Mouse (Mus musculus) WW6 (cell line): ENCODE results near the gene Erich4.

Experiments
- DNase-seq: peaks from one replicate; pipeline ENCODE4 v3.0.0-alpha.2; 2013; ENCODE audit warnings: low read depth, low spot score

Gene Erich4

GRCm38 (mm10) chr7:25623857-25624370 is 8.2 kb upstream of the Erich4 start:
- DNase-seq = no peak

DNA sequence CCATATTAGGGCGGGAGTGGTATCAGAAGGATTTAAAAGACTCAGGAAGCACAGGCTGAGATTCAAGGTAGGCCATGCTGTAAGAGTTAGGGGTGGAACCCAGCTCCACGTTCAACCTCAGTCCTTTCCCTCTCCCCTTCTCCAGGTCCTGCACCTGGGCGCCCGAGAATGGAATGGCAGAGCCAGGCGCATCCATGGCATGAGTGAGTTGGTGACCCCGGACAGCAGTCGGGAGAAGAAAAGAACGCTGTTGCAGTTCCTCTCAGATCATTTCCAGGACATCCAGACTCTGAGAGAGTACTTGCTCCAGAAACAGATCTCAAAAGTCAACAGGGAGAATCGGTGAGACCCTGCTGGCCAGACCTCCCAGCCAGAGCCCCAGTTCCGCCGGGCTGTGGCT is 5.1 kb upstream of the Erich4 start:
- DNase-seq = no peak

- no peak for DNase-seq
Observed at GRCm38 (mm10) chr7:25620101-25620500, 4.4 kb upstream of the Erich4 start.

GRCm38 (mm10) chr7:25619722-25619991 is 4.0 kb upstream of the Erich4 start:
- DNase-seq = no peak

GRCm38 (mm10) chr7:25618865-25619721 is 3.4 kb upstream of the Erich4 start, which contains the start of gene Dmac2:
Gene Dmac2, plus strand, starts transcription at chr7:25619414.
- DNase-seq = peak; percentile 92

- no peak for DNase-seq
Observed at GRCm38 (mm10) chr7:25617376-25618160, 1.9 kb upstream of the Erich4 start.

GRCm38 (mm10) chr7:25614831-25615705 is 624 bp downstream of the Erich4 start:
- no peak for DNase-seq

DNA sequence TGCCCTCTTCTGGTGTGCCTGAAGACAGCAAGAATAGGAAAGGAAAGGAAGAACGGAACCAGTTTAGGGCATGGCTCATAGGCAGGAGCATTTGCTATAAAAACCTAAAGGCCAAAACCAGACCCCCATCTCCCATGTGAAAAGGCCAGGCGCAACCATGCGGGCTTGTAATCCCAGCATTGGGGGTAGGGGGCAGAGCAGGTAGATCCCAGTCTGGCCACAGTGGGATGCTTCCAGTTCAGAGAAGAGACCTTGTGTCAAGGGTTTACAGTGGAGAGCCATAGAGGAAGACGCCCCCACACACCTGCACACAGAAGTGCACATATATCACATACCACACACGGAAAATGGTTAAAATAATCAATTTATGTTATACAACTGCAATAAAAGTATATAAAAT is 1.6 kb downstream of the Erich4 start:
- DNase-seq = no peak

- no peak for DNase-seq
Observed at GRCm38 (mm10) chr7:25611501-25611900, 4.2 kb downstream of the Erich4 start.

GRCm38 (mm10) chr7:25610056-25610455 is 5.6 kb downstream of the Erich4 start:
- no peak for DNase-seq

DNA sequence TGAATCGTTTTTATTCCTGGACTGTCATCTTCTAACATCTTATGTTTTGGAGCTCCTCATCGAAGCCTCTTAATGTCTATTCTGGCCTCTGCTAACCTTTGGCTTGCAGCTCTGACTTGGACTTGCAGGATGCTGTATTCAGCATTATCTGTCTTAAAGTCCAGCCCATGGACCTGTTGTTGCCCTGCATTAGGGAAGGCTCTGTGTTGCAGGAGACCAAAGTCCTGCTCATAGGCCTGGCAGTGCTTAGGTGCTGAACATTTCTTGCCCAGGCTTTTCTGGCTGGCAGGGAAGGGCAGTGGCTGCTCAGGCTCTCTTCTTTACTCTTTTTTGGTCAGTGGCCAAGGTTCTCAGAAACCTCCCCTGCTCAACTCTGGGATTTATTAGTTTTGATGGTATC is 8.5 kb downstream of the Erich4 start:
- no peak for DNase-seq

- no peak for DNase-seq
Observed at GRCm38 (mm10) chr7:25606625-25607063, 9.0 kb downstream of the Erich4 start.

- peak; percentile 33 for DNase-seq
Observed at GRCm38 (mm10) chr7:25601346-25601745, 14.3 kb downstream of the Erich4 start.

- no peak for DNase-seq
Observed at GRCm38 (mm10) chr7:25600666-25601065, 15.0 kb downstream of the Erich4 start.

- peak; percentile 58 for DNase-seq
Observed at GRCm38 (mm10) chr7:25599663-25600062, 16.0 kb downstream of the Erich4 start.

DNA sequence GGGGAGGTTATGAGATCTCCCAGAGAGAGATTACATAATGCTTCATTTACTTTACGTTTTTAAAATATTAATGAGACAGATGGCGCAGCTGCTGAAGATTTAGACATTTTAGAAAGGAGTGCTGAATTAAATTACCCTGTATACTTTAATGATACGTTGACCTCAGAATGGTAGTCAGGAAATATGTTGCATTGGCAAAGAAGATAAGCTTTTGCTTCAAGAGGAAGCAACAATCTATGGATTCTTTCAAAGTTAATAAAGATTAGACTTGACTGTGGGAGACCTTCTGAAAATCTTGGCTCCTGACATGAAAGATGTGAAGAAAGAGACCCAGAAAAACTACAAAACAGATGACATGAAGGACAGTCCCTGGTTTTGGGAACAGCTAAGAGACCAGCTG is 21.8 kb downstream of the Erich4 start:
- DNase-seq = no peak

DNA sequence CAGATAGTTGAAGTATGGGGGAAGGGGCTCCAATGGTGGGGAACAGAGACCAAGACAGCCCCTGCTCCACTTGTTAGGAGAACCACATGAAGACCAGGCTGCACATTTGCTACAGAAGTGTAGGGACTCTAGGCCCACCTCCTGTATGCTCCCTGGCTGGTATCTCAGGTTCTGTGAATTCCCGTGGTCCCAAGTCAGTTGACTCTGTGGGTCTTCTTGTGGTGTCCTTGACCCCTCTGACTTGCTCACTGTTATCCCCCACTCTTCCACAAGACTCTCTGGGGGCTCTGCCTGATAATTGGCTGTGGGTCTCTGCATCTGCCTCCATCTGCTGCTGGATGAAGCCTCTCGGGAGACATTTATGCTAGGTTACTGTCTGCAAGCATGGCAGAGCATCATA is 24.5 kb downstream of the Erich4 start:
- no peak for DNase-seq

DNA sequence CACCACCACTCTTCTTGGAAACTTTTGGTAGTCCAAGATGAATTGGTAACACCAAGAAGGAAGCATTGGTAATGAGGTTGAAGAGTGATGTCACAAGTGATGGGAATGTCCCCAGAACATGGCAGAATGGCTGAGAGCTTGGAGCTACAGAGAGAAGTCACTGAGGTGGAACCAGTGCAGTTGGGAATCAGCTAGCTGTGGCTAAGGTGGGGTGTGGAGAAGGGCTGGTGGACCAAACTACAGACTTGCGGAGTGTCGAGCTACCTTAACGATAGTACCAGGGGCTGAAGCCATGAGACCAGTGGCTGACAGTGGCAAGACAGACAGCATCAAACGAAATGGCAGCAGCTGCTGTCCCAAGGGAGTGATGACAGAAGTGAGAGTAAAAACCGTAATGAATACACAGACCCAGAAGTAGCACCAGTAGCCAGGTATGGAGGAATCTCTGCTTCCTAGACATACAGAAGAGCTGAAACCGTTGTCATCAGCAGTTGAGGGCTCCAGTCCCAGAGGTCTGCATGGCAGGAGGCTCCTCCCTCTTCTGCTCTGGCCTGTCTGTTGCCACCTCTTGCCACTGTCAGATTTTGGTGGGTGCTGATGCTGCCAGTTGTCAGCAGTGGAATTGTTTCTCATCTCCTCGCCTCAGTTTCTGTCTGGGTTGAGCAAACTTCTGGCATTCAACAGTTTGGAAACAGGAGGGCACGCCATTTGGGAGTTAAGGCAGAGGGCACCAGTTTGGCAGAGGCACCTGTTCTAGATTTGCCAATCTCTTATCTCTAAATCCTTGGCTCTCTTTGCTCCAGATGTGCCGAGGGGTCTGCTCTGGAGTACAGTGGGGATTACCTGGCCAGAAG is 30.1 kb downstream of the Erich4 start:
- no peak for DNase-seq

GRCm38 (mm10) chr7:25584651-25585050 is 31.0 kb downstream of the Erich4 start:
- DNase-seq = no peak

- DNase-seq = no peak
Observed at GRCm38 (mm10) chr7:25582301-25582810, 33.3 kb downstream of the Erich4 start.

DNA sequence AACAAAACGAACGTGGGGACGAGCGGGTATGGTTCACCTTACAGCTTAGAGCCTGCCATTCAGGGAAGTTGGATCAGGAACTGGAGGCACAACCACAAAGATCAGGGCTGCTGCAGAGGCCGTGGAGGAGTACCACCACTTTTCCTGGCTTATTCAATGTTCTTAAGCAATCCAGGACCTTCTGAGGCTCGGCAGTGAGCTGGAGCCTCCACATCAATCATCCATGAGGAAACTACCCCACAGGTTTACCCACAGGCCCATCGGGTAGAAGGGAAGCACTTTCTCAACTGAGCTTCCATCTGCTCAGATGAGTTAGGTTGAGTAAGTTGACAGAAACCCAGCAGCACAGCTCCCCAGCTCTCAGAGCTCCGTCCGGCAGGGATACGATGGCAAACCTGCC is 36.3 kb downstream of the Erich4 start:
- DNase-seq = no peak
